Mouse (Mus musculus) neutrophil, adult 83 days (primary cell): Measurements from ENCODE around the gene Faim2. TPM values are rescaled to one million over a fixed set of nuclear protein-coding genes. Genes with fewer than 3 reads are reported as not detected.

ENCODE experiments used
- total RNA-seq, 2 experiments: library from RNA; stranded (reverse); gene quantifications; one replicate each; pipeline ENCODE4 v1.2.4; 2023

The Faim2 gene
- total RNA-seq = 1 to 10 TPM in 1 of 2 experiments, under 1 TPM in 1; 0.39 to 1.2 TPM

GRCm38 (mm10) chr15:99527629-99528353 lies at the start of gene Faim2:
Gene Faim2, minus strand, starts transcription at chr15:99528165.

GRCm38 (mm10) chr15:99474576-99474926 lies 53.4 kb downstream of the Faim2 start, which contains the start of gene Bcdin3d:
Gene Bcdin3d, minus strand, starts transcription at chr15:99474730.

DNA sequence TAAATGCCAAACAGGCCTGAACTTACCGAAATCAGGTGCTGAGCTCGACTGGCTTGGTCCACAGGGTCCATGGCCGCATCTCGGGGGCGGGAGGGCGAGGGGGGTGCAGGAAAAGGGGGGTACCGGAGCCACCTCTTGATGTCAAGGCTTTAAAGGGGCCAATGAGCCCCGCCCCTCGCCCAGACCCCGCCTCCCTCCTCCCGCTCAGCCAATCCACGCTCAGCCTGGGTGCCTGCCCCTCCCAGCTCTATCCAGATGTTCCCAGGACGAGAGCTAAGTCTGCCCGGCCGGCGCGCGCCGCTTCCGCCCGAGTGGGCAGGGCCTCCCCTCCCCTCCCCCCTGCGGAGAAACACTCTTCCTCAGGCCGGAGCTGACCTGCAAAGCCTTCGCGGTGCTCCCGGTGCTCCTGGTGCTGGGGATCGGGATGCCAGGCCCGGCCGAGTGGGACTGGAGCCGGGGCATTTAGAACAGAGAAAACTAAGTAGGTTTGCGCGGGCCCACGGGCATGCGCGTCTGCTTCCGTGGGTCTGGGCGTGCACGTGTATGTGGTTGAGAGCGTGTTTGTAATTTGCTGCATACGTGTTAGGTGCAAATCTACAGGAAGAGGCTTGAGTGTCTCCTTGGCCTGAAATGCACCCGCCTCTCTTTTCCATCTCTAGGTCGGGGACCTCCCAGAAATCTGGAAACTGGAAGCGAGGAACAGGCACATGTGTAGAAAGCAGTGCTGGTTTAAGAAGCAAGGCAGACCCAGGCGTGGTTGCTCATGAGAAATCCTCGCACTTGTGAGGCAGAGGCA lies 70.2 kb downstream of the Faim2 start, which contains the start of gene Nckap5l:
TSS of gene Nckap5l (minus strand) at position 143 of the 796 bp plus-strand sequence.

Other genes with a start within 250 kb of the Faim2 start
- gene Prpf40b, start 233.1 kb downstream of the Faim2 start, total RNA-seq = 1 to 10 TPM; 1.0 to 2.6 TPM
- gene Fam186b, start 232.3 kb downstream of the Faim2 start, total RNA-seq = not detected
- gene Fmnl3, start 157.7 kb downstream of the Faim2 start, total RNA-seq = 10 to 100 TPM; 43.9 to 48.0 TPM
- 100 to 1,000 TPM; 519 to 548 TPM for gene Tmbim6, start 135.3 kb downstream of the Faim2 start, total RNA-seq
- gene Nckap5l, start 70.4 kb downstream of the Faim2 start, total RNA-seq = 1 to 10 TPM; 1.7 to 2.9 TPM
- 1 to 10 TPM; 4.8 to 6.1 TPM for gene Bcdin3d, start 53.4 kb downstream of the Faim2 start, total RNA-seq
- not detected for gene Aqp2, start 50.9 kb upstream of the Faim2 start, total RNA-seq
- gene Aqp5, start 62.6 kb upstream of the Faim2 start, total RNA-seq = not detected
- not detected for gene Aqp6, start 73.2 kb upstream of the Faim2 start, total RNA-seq
- 10 to 100 TPM; 88.7 to 95.9 TPM for gene Racgap1, start 123.5 kb upstream of the Faim2 start, total RNA-seq
- under 1 TPM in 1 of 2 experiments, not detected in 1; 0.11 TPM for gene Asic1, start 142.2 kb upstream of the Faim2 start, total RNA-seq
- 10 to 100 TPM; 16.6 to 18.7 TPM for gene Smarcd1, start 174.0 kb upstream of the Faim2 start, total RNA-seq
- gene Gm17349, start 177.3 kb upstream of the Faim2 start, total RNA-seq = 1 to 10 TPM in 1 of 2 experiments, not detected in 1; 1.6 TPM
- under 1 TPM in 1 of 2 experiments, not detected in 1; 0.15 TPM for gene Gpd1, start 189.3 kb upstream of the Faim2 start, total RNA-seq
- 10 to 100 TPM; 44.6 to 46.1 TPM for gene Cox14, start 197.5 kb upstream of the Faim2 start, total RNA-seq
- gene Cers5, start 244.7 kb upstream of the Faim2 start, total RNA-seq = 10 to 100 TPM; 22.5 to 31.1 TPM